Mouse (Mus musculus) thymus, postnatal 14 days (tissue): ENCODE measurements around the gene Cyp3a59.
"Not testable (repeated sequence)": the region's sequence is repeated elsewhere in the genome, so short reads cannot be mapped to it uniquely, and the experiment has no call there.

Experiments
- DNase-seq: peaks from one replicate; pipeline ENCODE4 v3.0.0; 2021

Gene Cyp3a59

GRCm38 (mm10) chr5:146078945-146079344 lies at the start of gene Cyp3a59:
Gene Cyp3a59 (plus strand): TSS chr5:146079257.
- not testable (repeated sequence) for DNase-seq

DNA sequence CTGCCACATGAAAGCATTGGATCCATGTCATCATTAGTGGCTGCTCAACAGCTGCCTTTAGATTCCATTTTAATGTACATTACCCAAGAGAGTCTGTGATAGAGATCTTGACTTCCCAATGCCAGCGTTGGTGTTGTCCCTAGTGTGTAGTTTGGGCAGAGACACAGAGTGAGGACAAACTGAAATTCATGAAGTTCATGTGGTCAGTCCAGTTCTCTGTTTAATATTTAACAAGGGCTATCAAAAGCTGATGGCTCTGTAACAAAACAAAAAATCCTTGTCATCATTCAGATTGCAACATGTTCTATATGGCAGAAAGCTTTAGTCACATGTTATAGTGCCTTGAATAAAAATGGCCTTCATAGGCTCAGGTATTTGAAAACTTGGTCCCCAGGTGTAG lies 9.0 kb upstream of the Cyp3a59 start:
- DNase-seq: no peak

DNA sequence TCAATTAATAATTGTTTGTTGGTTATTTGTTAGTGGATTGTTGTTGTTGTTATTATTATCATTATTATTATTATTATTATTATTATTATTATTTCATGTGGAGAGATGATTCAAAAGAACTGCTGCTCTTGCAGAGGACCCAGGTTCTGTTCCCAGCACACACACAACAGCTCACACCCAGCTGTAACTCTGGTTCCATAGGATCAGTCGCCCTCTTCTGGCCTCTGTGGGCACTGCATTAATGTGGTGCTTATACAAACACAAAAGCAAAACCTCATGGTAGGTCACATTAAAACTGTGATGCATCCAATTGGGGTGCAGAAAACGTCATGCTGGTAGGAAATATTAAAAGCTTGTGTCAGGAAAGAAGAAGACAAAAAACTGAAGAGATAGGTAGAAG lies 68.8 kb downstream of the Cyp3a59 start:
- peak; percentile 43 for DNase-seq

GRCm38 (mm10) chr5:146150454-146150853 lies 71.4 kb downstream of the Cyp3a59 start:
- DNase-seq: no peak

GRCm38 (mm10) chr5:146158326-146158725 lies 79.3 kb downstream of the Cyp3a59 start:
- not testable (repeated sequence) for DNase-seq

GRCm38 (mm10) chr5:146160439-146160838 lies 81.4 kb downstream of the Cyp3a59 start, which contains the start of gene Gm5565:
Gene Gm5565 (minus strand): TSS chr5:146160539.
- DNase-seq: not testable (repeated sequence)
